ENCODE assay signal across 19 mouse cellular contexts in genomic region chr5:103701466-103701865, GRCm38 (mm10). TPM values are rescaled to one million over a fixed set of nuclear protein-coding genes. Genes with fewer than 3 reads are reported as not detected.
DNase-seq lines count a peak whose midpoint lies in the region; ATAC-seq and TF ChIP-seq lines count a peak whose summit lies in the region.
"Had no signal": no experiment of that assay in that cellular context is flagged by ENCODE, and none has a peak within 500 bp of the region (broad histone marks: within the 10 kb centered on the region; RNA-seq: fewer than 3 reads in every experiment).

No protein-coding gene starts in this region.

- TF ChIP-seq EP300 in ES-Bruce4 (IDR thresholded peaks at IDR 0.05; ENCODE audit: insufficient read depth, low read depth, low read length), result no peak

- H3K27me3 ChIP-seq in ES-Bruce4 (ENCODE audit: control insufficient read depth, insufficient read depth, low read length, poor library complexity, severe bottlenecking), result no peaks in the 10 kb centered on the region
- H3K27me3 ChIP-seq: embryonic facial prominence, embryonic 12.5 days; forebrain, embryonic 15.5 days; megakaryocyte, embryonic 14.5 days; neural tube, embryonic 12.5 days had no signal

- TF ChIP-seq POLR2A in ES-Bruce4 (IDR thresholded peaks at IDR 0.05; ENCODE audit: insufficient read depth, low read length), result no peak

- H3K9ac ChIP-seq in ES-Bruce4 (ENCODE audit: low read depth, poor library complexity, severe bottlenecking), result no peak overlapping the region
- H3K9ac ChIP-seq: embryonic facial prominence, embryonic 12.5 days; forebrain, embryonic 15.5 days; limb, embryonic 13.5 days; neural tube, embryonic 12.5 days had no signal

- intact Hi-C loops in left cerebral cortex, adult 2 months (cut with DNase I), result no loop called here
- intact Hi-C loops in left cerebral cortex, postnatal 4 days (cut with DNase I), result no loop called here
- intact Hi-C loops in left cerebral cortex, postnatal 10 days (cut with DNase I), result no loop called here

- H3K36me3 ChIP-seq in ES-Bruce4 (ENCODE audit: control insufficient read depth, insufficient read depth, low read length, poor library complexity, severe bottlenecking), result no peaks in the 10 kb centered on the region
- H3K36me3 ChIP-seq: embryonic facial prominence, embryonic 12.5 days; forebrain, embryonic 15.5 days; limb, embryonic 13.5 days; neural tube, embryonic 12.5 days had no signal

- H3K4me3 ChIP-seq in left cerebral cortex, adult 2 months, result no peak overlapping the region
- H3K4me3 ChIP-seq in ES-Bruce4 (ENCODE audit: low read depth, low read length), result no peak overlapping the region
- H3K4me3 ChIP-seq: embryonic facial prominence, embryonic 12.5 days; forebrain, embryonic 15.5 days; limb, embryonic 13.5 days; neural tube, embryonic 12.5 days had no signal

- peak; percentile 25 for TF ChIP-seq CTCF in left cerebral cortex, adult 2 months (IDR thresholded peaks at IDR 0.05)
- TF ChIP-seq CTCF in ES-Bruce4 (IDR thresholded peaks at IDR 0.05; ENCODE audit: low read depth, low read length), result peak; percentile 33

- H3K9me3 ChIP-seq in ES-Bruce4 (replicated peaks; ENCODE audit: control insufficient read depth, insufficient read depth, low read length, poor library complexity, severe bottlenecking), result 0 out of 2 replicates have a peak, but pooled peaks cover 2% of the 10 kb centered on the region
- H3K9me3 ChIP-seq: embryonic facial prominence, embryonic 12.5 days; forebrain, embryonic 15.5 days; limb, embryonic 13.5 days; megakaryocyte, embryonic 14.5 days; neural tube, embryonic 12.5 days had no signal

- no peak overlapping the region for H3K27ac ChIP-seq in left cerebral cortex, adult 2 months
- no peak overlapping the region for H3K27ac ChIP-seq in ES-Bruce4 (ENCODE audit: insufficient read depth, low read length)
- H3K27ac ChIP-seq: embryonic facial prominence, embryonic 12.5 days; forebrain, embryonic 15.5 days; limb, embryonic 13.5 days; neural tube, embryonic 12.5 days had no signal

- peak; percentile 78; the same call in 1 of the 2 replicates for ATAC-seq in erythroid progenitor cell, adult 5-6 weeks (replicated peaks; ENCODE audit: low FRiP score, poor library complexity, severe bottlenecking)
- ATAC-seq: forebrain, embryonic 15.5 days had no signal

- no peak for DNase-seq in left cerebral cortex, adult 2 months (ENCODE audit: extremely low spot score in 1 of 2, low spot score in 2 of 2)
- DNase-seq in left cerebral cortex, postnatal 4 days, result no peak
- DNase-seq in 416B (ENCODE audit: low read depth), result peak; percentile 44
- DNase-seq in urinary bladder, postnatal 10 days (ENCODE audit: low spot score), result no peak
- DNase-seq in cerebellum, postnatal 4 days (ENCODE audit: low spot score in 2 of 2), result no peak
- DNase-seq in left cerebral cortex, postnatal 10 days (ENCODE audit: extremely low spot score in 1 of 2, low spot score in 2 of 2), result no peak
- DNase-seq: adrenal gland, postnatal 14 days; cerebellum, adult 18-20 months; heart, postnatal 36 days; kidney, adult 8-10 months had no signal

- H3K4me1 ChIP-seq in ES-Bruce4 (ENCODE audit: control insufficient read depth, insufficient read depth, low read length), result peaks cover 3% of the 10 kb centered on the region
- H3K4me1 ChIP-seq: forebrain, embryonic 15.5 days; limb, embryonic 13.5 days; neural tube, embryonic 12.5 days had no signal

RNA-seq across cellular contexts. Expression of gene Aff1, which starts 9.3 kb away (rescaled TPM):
- total RNA-seq in left cerebral cortex, adult 2 months (2021), result 10 to 100 TPM; 12.8 to 16.7 TPM
- total RNA-seq in left cerebral cortex, postnatal 4 days (2021), result 1 to 10 TPM; 4.9 to 6.3 TPM
- 23.3 and 26.4 TPM in 2 replicates for polyA plus RNA-seq in ES-Bruce4 (2011; ENCODE audit: insufficient read depth, insufficient read length, low read depth, missing spikeins)
- 145 and 147 TPM in 2 replicates for total RNA-seq in erythroid progenitor cell, adult 5-6 weeks (2015; ENCODE audit: low replicate concordance)
- 67.4 and 102 TPM in 2 replicates for total RNA-seq in erythroid progenitor cell, adult 5-6 weeks (2017; ENCODE audit: low replicate concordance)
- total RNA-seq in left cerebral cortex, postnatal 10 days (2021), result 1 to 10 TPM; 5.2 to 8.9 TPM

RNA-seq across cellular contexts. Expression of gene 1700016H13Rik, which starts 45.7 kb away (rescaled TPM):
- not detected for total RNA-seq in left cerebral cortex, adult 2 months (2021)
- total RNA-seq in left cerebral cortex, postnatal 4 days (2021), result under 1 TPM in 1 of 2 experiments, not detected in 1; 0.24 TPM
- polyA plus RNA-seq in ES-Bruce4 (2011; ENCODE audit: insufficient read depth, insufficient read length, low read depth, missing spikeins), result 0.46 TPM in 1 of 2 replicates, not detected in the other
- not detected in 2 replicates for total RNA-seq in erythroid progenitor cell, adult 5-6 weeks (2015; ENCODE audit: low replicate concordance)
- not detected in 2 replicates for total RNA-seq in erythroid progenitor cell, adult 5-6 weeks (2017; ENCODE audit: low replicate concordance)
- total RNA-seq in left cerebral cortex, postnatal 10 days (2021), result not detected
- total RNA-seq: adrenal gland, postnatal 14 days; gastrocnemius, postnatal 4 days; heart, postnatal 36 days; layer of hippocampus, postnatal 10 days had no signal
- polyA plus RNA-seq: limb, embryonic 13.5 days had no signal
